Mouse (Mus musculus): ENCODE data around the gene Cyp2f2.

- TF ChIP-seq CTCF (IDR thresholded peaks at IDR 0.05; ENCODE audit: low read depth) (no peak), EP300 (IDR thresholded peaks at IDR 0.05; ENCODE audit: low read depth) (no peak)
Observed at GRCm38 (mm10) chr7:27111987-27112386, 7.7 kb upstream of the Cyp2f2 start.

Measured in heart, postnatal 0 days (tissue).